Mouse (Mus musculus): ENCODE results near the gene Zfp936. TPM values are rescaled to one million over a fixed set of nuclear protein-coding genes. Genes with fewer than 3 reads are reported as not detected.
"Not testable (repeated sequence)": the region's sequence is repeated elsewhere in the genome, so short reads cannot be mapped to it uniquely, and the experiment has no call there.

Zfp936 gene
- polyA plus RNA-seq (2012; rRNA removed), result not detected in 2 replicates

- WGBS, result 79% methylated on average over 10 of the region's 10 CpGs
- not testable (repeated sequence) for H3K27ac ChIP-seq (ENCODE audit: insufficient read depth, low read depth, low read length); H3K27me3 ChIP-seq (ENCODE audit: control insufficient read depth, insufficient read depth, low read length); H3K36me3 ChIP-seq (ENCODE audit: control insufficient read depth, insufficient read depth, low read length); H3K4me3 ChIP-seq (ENCODE audit: low read depth, low read length); H3K4me1 ChIP-seq (ENCODE audit: control insufficient read depth, insufficient read depth, insufficient read length, low read length)
Measured at GRCm38 (mm10) chr7:43113929-43114328, at the start of gene Zfp936. Gene Zfp936 (plus strand): TSS chr7:43114229.

DNA sequence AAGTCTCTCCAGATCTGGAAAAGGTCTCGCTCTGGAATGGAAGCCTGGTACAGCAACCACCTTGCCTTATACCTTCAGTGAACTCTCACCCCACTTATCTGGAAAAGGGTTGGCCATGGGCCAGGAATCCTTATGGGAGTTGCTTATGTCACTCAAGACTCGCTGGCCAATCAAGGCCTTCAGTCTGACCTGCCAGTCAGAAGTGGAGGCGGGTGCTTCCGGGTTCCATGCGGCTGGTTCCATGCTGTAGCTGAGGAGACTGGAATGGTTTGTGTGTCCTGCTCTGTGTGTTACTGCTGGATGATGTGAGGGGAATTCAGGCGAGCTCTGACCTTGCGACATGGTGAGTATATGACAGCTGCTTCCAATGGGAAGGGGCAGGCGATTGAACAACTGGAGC lies 36.2 kb upstream of the Zfp936 start:
- Histone ChIP-seq H3K27me3 (ENCODE audit: control insufficient read depth, insufficient read depth, low read length) (no peaks in the 10 kb centered on the region), H3K27ac (ENCODE audit: insufficient read depth, low read depth, low read length) (no peak overlapping the region), H3K36me3 (ENCODE audit: control insufficient read depth, insufficient read depth, low read length) (no peaks in the 10 kb centered on the region), H3K4me1 (ENCODE audit: control insufficient read depth, insufficient read depth, insufficient read length, low read length) (no peaks in the 10 kb centered on the region), H3K4me3 (ENCODE audit: low read depth, low read length) (no peak overlapping the region)
- WGBS, result 85% methylated on average over 8 of the region's 8 CpGs
- TF ChIP-seq POLR2A (IDR thresholded peaks at IDR 0.05; ENCODE audit: low read depth, low read length) (no peak), CTCF (IDR thresholded peaks at IDR 0.05; ENCODE audit: extremely low read depth, insufficient read length, insufficient replicate concordance, low read depth, low read length) (no peak)

DNA sequence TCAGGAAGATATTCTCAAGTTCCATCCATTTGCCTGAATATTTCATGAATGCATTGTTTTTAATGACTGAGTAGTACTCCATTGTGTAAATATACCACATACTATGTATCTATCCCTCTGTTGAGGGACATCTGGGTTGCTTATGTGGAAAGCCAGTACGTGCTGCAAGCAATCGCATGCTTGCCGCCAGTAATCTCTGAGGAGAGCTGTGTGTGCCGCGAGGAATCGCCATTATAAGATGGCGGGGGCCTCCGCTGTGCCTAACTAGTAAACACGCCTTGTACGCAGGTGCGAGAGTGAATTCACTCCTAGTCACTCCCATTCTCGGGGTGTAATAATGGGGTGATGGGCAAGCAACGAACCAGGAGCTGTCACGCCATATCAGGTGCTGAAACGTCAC lies 14.7 kb downstream of the Zfp936 start:
- not testable (repeated sequence) for H3K4me3 ChIP-seq (ENCODE audit: low read depth, low read length); H3K36me3 ChIP-seq (ENCODE audit: control insufficient read depth, insufficient read depth, low read length); H3K4me1 ChIP-seq (ENCODE audit: control insufficient read depth, insufficient read depth, insufficient read length, low read length); H3K27me3 ChIP-seq (ENCODE audit: control insufficient read depth, insufficient read depth, low read length); H3K27ac ChIP-seq (ENCODE audit: insufficient read depth, low read depth, low read length)
- WGBS, result 92% methylated on average over 15 of the region's 15 CpGs

- not testable (repeated sequence) for H3K27me3 ChIP-seq (ENCODE audit: control insufficient read depth, insufficient read depth, low read length); H3K36me3 ChIP-seq (ENCODE audit: control insufficient read depth, insufficient read depth, low read length); H3K4me1 ChIP-seq (ENCODE audit: control insufficient read depth, insufficient read depth, insufficient read length, low read length); H3K4me3 ChIP-seq (ENCODE audit: low read depth, low read length); H3K27ac ChIP-seq (ENCODE audit: insufficient read depth, low read depth, low read length)
- 72% methylated on average over 4 of the region's 4 CpGs for WGBS
Measured at GRCm38 (mm10) chr7:43164121-43164520, 50.1 kb downstream of the Zfp936 start.

GRCm38 (mm10) chr7:43167101-43167500 lies 53.1 kb downstream of the Zfp936 start:
- not testable (repeated sequence) for H3K27me3 ChIP-seq (ENCODE audit: control insufficient read depth, insufficient read depth, low read length); H3K27ac ChIP-seq (ENCODE audit: insufficient read depth, low read depth, low read length); H3K4me3 ChIP-seq (ENCODE audit: low read depth, low read length); H3K4me1 ChIP-seq (ENCODE audit: control insufficient read depth, insufficient read depth, insufficient read length, low read length); H3K36me3 ChIP-seq (ENCODE audit: control insufficient read depth, insufficient read depth, low read length)
- 83% methylated on average over 4 of the region's 4 CpGs for WGBS

DNA sequence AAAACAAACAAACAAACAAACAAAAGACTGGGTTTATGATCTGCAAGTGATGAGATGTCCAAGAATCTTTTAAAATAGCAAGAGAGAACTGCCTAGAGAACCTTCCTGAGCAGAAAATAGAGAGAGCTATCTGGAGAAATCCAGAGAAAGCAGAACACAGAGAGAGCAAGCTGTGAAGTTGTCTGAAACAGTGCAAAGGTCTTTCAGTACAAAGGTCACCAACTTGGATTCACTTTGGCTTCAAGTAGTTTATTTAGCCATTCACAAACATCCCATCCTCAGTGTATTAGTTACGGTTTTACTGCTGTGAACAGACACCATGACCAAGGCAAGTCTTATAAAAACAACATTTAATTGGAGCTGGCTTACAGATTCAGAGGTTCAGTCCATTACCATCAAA lies 53.8 kb downstream of the Zfp936 start:
- not testable (repeated sequence) for H3K36me3 ChIP-seq (ENCODE audit: control insufficient read depth, insufficient read depth, low read length); H3K27ac ChIP-seq (ENCODE audit: insufficient read depth, low read depth, low read length); H3K4me1 ChIP-seq (ENCODE audit: control insufficient read depth, insufficient read depth, insufficient read length, low read length); H3K4me3 ChIP-seq (ENCODE audit: low read depth, low read length); H3K27me3 ChIP-seq (ENCODE audit: control insufficient read depth, insufficient read depth, low read length)
- WGBS, result 86% methylated on average over 1 of the region's 1 CpGs

DNA sequence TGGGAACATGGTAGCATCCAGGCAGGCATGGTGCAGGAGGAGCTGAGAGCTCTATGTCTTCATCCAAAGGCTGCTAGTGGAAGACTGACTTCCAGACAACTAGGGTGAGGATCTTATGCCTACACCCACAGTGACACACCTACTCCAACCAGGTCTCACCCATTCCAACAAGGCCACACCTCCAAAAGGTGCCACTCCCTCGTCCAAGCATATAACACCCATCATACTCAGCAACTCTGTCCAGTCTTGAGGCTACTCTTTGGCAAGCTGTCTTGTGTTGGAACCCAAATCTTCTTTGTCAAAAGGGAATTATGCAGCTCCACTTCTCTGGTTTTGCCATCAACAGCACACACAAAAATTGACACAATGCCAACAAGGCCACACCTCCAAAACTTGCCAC lies 54.2 kb downstream of the Zfp936 start:
- H3K4me3 ChIP-seq (ENCODE audit: low read depth, low read length); H3K27ac ChIP-seq (ENCODE audit: insufficient read depth, low read depth, low read length); H3K36me3 ChIP-seq (ENCODE audit: control insufficient read depth, insufficient read depth, low read length); H3K4me1 ChIP-seq (ENCODE audit: control insufficient read depth, insufficient read depth, insufficient read length, low read length); H3K27me3 ChIP-seq (ENCODE audit: control insufficient read depth, insufficient read depth, low read length): not testable (repeated sequence)
- 38% methylated on average over 1 of the region's 1 CpGs for WGBS

- 88% methylated on average over 14 of the region's 14 CpGs for whole genome bisulfite sequencing
- Histone ChIP-seq H3K36me3 (ENCODE audit: control insufficient read depth, insufficient read depth, low read length) (no peaks in the 10 kb centered on the region), H3K4me1 (ENCODE audit: control insufficient read depth, insufficient read depth, insufficient read length, low read length) (no peaks in the 10 kb centered on the region), H3K27me3 (ENCODE audit: control insufficient read depth, insufficient read depth, low read length) (no peaks in the 10 kb centered on the region), H3K4me3 (ENCODE audit: low read depth, low read length) (no peak overlapping the region), H3K27ac (ENCODE audit: insufficient read depth, low read depth, low read length) (no peak overlapping the region)
- no peak for TF ChIP-seq CTCF (IDR thresholded peaks at IDR 0.05; ENCODE audit: extremely low read depth, insufficient read length, insufficient replicate concordance, low read depth, low read length)
- TF ChIP-seq POLR2A (IDR thresholded peaks at IDR 0.05; ENCODE audit: low read depth, low read length), result no peak
Measured at GRCm38 (mm10) chr7:43177003-43177702, 63.1 kb downstream of the Zfp936 start.

GRCm38 (mm10) chr7:43213781-43214180 lies 99.8 kb downstream of the Zfp936 start:
- H3K4me1 ChIP-seq (ENCODE audit: control insufficient read depth, insufficient read depth, insufficient read length, low read length); H3K27ac ChIP-seq (ENCODE audit: insufficient read depth, low read depth, low read length); H3K27me3 ChIP-seq (ENCODE audit: control insufficient read depth, insufficient read depth, low read length); H3K4me3 ChIP-seq (ENCODE audit: low read depth, low read length); H3K36me3 ChIP-seq (ENCODE audit: control insufficient read depth, insufficient read depth, low read length): not testable (repeated sequence)
- WGBS, result 85% methylated on average over 7 of the region's 7 CpGs

Other genes with a start within 250 kb of the Zfp936 start
- not detected in 2 replicates for gene Gm2381, start 247.0 kb upstream of the Zfp936 start, polyA plus RNA-seq (2012; rRNA removed)
- not detected in 2 replicates for gene Vmn2r63, start 180.4 kb upstream of the Zfp936 start, polyA plus RNA-seq (2012; rRNA removed)
- gene Gm9268, start 95.5 kb upstream of the Zfp936 start, polyA plus RNA-seq (2012; rRNA removed), result not detected in 2 replicates
- 0.58 and 0.86 TPM in 2 replicates for gene Zfp715, start 199.1 kb downstream of the Zfp936 start, polyA plus RNA-seq (2012; rRNA removed)
- gene Siglecf, start 237.1 kb downstream of the Zfp936 start, polyA plus RNA-seq (2012; rRNA removed), result 5.6 and 5.9 TPM in 2 replicates

All from small intestine, adult 2 months (tissue).